Mouse (Mus musculus) induced T-regulatory cell, adult 2 months (primary cell): ENCODE measurements around the gene Aasdh.

ENCODE experiments used
- DNase-seq: peaks from one replicate; pipeline ENCODE4 v3.0.0-alpha.2; 2012; ENCODE audit warnings: low read depth

The Aasdh gene

DNA sequence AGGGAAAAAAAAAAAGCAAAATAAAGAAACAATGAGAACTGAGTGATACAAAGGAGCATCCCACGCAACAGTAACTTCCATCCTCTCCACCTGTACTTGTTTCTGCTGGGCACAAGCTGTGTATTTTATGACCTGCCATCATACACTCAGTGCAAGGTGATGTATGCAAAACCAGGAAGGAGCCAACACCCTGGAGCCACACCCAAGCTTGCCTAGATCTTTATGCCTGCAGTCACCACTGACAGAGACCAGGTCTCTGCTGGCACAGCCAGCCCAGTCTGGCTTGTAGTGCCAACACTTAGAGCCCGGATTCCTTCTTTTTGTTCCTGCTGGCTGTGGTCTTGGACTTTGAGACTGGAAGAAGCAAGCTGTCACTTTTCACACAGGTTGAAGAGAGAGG, 63.5 kb downstream of the Aasdh start:
- DNase-seq, result no peak

GRCm38 (mm10) chr5:76839786-76840185, 65.5 kb downstream of the Aasdh start:
- no peak for DNase-seq

DNA sequence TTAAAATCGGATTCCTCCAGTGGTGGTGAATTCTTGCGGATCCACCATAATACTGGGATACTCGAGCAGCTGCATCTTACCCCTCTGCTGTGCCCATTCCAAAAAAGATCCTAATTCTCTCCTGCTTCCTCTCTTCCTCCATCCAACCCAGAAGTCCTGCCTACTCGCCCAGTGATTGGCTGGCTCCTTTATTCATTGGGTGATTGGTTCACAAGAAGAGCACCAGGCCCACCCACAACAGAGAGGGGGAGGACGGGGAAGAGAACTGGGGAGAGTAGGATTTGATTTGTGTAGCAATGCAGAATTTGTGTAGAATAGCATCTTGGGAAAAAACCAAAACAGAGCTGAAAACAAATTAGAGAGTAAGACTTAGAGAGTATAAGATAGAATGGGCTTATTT, 68.3 kb downstream of the Aasdh start:
- no peak for DNase-seq

DNA sequence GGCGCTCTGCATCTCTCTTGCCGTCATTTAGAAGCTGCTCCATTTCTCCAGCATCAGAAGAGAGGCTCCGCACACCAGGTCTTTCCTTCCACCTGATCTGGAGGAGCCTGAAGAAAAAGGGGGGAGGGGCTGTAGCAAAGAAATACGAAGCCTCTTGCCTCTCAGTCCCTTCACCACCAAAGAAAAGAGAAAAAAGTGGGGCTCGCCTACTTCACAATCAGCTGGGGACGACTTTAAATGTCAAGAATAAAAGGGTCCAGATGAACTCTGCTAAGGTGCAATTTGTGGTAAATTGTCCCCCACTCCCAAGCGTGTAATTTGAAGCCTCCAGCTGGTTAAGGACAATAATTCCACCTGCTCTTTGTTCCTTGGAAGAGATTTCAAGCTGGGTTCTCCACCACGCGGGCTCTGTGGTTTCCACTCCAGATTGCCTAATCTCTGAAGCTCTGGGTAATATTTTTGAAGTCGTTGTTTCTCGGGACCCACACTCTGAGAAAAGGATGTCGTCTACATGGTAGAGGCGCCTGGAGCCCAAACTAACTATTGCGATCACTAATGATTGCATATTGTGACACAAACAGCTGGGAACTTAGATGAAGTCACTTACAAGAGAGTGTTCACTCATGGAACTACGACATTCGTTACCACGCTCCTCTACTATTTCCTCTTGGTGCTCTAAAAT, 72.6 kb downstream of the Aasdh start:
- no peak for DNase-seq

GRCm38 (mm10) chr5:76828527-76829240, 76.6 kb downstream of the Aasdh start:
- no peak for DNase-seq
